Mouse (Mus musculus) neural tube, embryonic 14.5 days (tissue): ENCODE measurements around the gene Arpc5. TPM values are rescaled to one million over a fixed set of nuclear protein-coding genes. Genes with fewer than 3 reads are reported as not detected.

Source experiments
- ATAC-seq: fragments of 200-750 bp; cut with Nextera tagmentation; 2 replicates; pipeline ENCODE4 v1.8.0; 2017; ENCODE audit warnings: low read depth, mild to moderate bottlenecking, moderate TSS enrichment, moderate library complexity
- H3K27ac ChIP-seq: fragments of 300-500 bp; sonication (generic); 2 replicates; pipeline ENCODE4 v1.5.1; 2014; ENCODE audit warnings: low read depth, mild to moderate bottlenecking, control low read depth, low read length, moderate library complexity, mixed read lengths
- H3K27me3 ChIP-seq: fragments of 300-500 bp; sonication (generic); 2 replicates; pipeline ENCODE4 v1.6.1; 2014; ENCODE audit warnings: low read length; ENCODE audit not compliant: control insufficient read depth, insufficient read depth
- H3K36me3 ChIP-seq: fragments of 300-500 bp; sonication (generic); 2 replicates; pipeline ENCODE4 v1.6.1; 2014; ENCODE audit warnings: low read length, mixed read lengths; ENCODE audit not compliant: control insufficient read depth, insufficient read depth
- H3K4me1 ChIP-seq: fragments of 300-500 bp; sonication (generic); 2 replicates; pipeline ENCODE4 v1.6.1; 2014; ENCODE audit warnings: low read length; ENCODE audit not compliant: control insufficient read depth, insufficient read depth
- H3K4me2 ChIP-seq: fragments of 300-500 bp; sonication (generic); 2 replicates; pipeline ENCODE4 v1.6.1; 2014; ENCODE audit warnings: mild to moderate bottlenecking, low read depth, low read length, control low read depth
- H3K4me3 ChIP-seq: fragments of 300-500 bp; sonication (generic); 2 replicates; pipeline ENCODE4 v1.5.1; 2014; ENCODE audit warnings: low read depth, low read length, control low read depth, mixed read lengths
- H3K9ac ChIP-seq: fragments of 300-500 bp; sonication (generic); replicated peaks from 2 replicates; pipeline ENCODE4 v1.6.1; 2014; ENCODE audit warnings: low read depth, mild to moderate bottlenecking, control low read depth, low read length, mixed read lengths
- H3K9me3 ChIP-seq: fragments of 300-500 bp; sonication (generic); 2 replicates; pipeline ENCODE4 v1.6.1; 2016; ENCODE audit warnings: low read length; ENCODE audit not compliant: control insufficient read depth
- WGBS: fragments of 180-500 bp; shearing (Covaris S2); extraction: QIAGEN DNeasy Blood & Tissue Kit; methylation state at CpG from one replicate; pipeline ENCODE4 v1.1.7; 2014; 5-methylcytosine and 5-hydroxymethylcytosine counted together
- polyA plus RNA-seq: library from polyadenylated mRNA; unstranded; fragments of >200 nt; fragmentation: Nextera tagmentation; extraction: Ambion mirVana; gene quantifications from 2 replicates; pipeline ENCODE4 v1.2.1, GENCODE M21; 2014

Arpc5 gene
- polyA plus RNA-seq, 1 experiment from 2014 or later = 259 TPM

DNA sequence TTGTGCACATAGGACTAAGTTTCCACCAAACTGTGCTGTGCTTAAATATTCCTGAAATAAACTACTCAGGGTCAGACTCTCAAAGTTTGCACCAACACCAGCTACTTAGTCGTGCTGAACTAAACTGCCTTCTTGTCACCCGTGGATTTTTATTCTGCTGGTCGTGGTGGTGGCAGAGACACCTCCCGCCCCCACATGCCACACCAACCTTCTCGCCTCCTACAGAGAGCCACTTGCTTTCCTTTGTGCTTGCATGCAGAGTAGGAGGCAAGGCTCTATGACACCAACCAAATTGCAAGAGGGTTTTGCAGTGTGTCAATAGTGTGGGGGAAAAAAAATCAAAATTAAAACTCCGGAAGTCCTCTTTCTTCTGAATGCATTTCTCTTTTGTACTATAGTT lies 53.2 kb downstream of the Arpc5 start:
- Histone ChIP-seq H3K27ac (no peak overlapping the region), H3K4me3 (no peak overlapping the region), H3K4me1 (peaks cover 13% of the 10 kb centered on the region; the same call in 1 of the 2 replicates), H3K9me3 (no peaks in the 10 kb centered on the region), H3K4me2 (no peak overlapping the region), H3K9ac (no peak overlapping the region), H3K36me3 (no peaks in the 10 kb centered on the region), H3K27me3 (no peaks in the 10 kb centered on the region)
- no peak for ATAC-seq
- 87% methylated on average over 6 of the region's 6 CpGs for WGBS

- no peaks in the 10 kb centered on the region for H3K9me3 ChIP-seq
- H3K27me3 ChIP-seq = no peaks in the 10 kb centered on the region
- no peak overlapping the region for H3K4me3 ChIP-seq
- H3K4me2 ChIP-seq = no peak overlapping the region
- no peak overlapping the region for H3K27ac ChIP-seq
- H3K9ac ChIP-seq = no peak overlapping the region
- no peak for ATAC-seq
- no peaks in the 10 kb centered on the region for H3K36me3 ChIP-seq
- peaks cover 8% of the 10 kb centered on the region; the same call in 1 of the 2 replicates for H3K4me1 ChIP-seq
- WGBS = 82% methylated on average over 7 of the region's 7 CpGs
These were observed 54.8 kb downstream of the Arpc5 start for GRCm38 (mm10) chr1:152820911-152821695.

DNA sequence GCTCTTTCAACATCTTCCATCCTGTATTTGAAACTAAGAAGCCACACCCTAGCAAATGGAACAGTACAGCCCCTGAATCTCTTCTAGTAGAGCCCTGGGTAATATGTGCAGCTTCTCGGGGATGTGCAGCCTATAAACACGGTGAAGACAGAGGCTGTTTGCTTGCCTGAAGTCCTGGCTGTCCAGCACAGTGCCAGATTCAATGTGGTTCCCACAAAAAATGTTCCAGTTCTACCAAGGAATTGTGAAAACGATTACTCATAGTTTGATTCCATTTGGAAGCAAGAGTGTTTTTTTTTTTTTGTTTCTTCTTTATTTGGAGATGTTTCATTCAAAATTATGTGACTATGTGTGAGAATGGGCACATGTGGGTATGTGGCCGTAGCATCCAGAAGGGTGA lies 55.4 kb downstream of the Arpc5 start:
- no peak overlapping the region for H3K9ac ChIP-seq
- no peaks in the 10 kb centered on the region for H3K36me3 ChIP-seq
- no peak overlapping the region for H3K4me3 ChIP-seq
- no peak overlapping the region for H3K27ac ChIP-seq
- peaks cover 8% of the 10 kb centered on the region; the same call in 1 of the 2 replicates for H3K4me1 ChIP-seq
- 89% methylated on average over 4 of the region's 4 CpGs for WGBS
- H3K27me3 ChIP-seq = no peaks in the 10 kb centered on the region
- ATAC-seq = no peak
- H3K9me3 ChIP-seq = no peaks in the 10 kb centered on the region
- H3K4me2 ChIP-seq = no peak overlapping the region

DNA sequence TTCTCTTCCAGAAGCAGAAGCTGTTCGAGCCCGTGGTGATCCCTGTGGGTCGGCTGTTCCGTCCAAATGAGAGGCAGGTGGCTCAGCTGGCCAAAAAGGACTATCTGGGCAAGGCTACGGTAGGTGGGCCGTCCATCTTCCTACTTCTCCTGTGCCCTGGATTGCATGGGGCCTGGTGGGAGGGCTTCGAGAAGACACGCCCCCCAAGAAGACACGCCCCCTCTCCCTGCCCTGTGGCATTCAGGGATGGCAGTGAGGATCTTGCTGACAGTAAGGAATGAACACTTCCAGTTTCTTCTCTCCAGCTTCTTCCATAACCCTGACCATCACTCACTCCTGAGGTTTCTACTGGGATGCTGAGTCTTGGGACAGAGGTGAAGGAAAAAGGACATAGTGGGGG lies 57.9 kb downstream of the Arpc5 start:
- H3K4me2 ChIP-seq = no peak overlapping the region
- no peak for ATAC-seq
- no peak overlapping the region for H3K9ac ChIP-seq
- no peak overlapping the region for H3K27ac ChIP-seq
- WGBS = 68% methylated on average over 9 of the region's 9 CpGs
- H3K9me3 ChIP-seq = no peaks in the 10 kb centered on the region
- no peaks in the 10 kb centered on the region for H3K27me3 ChIP-seq
- no peaks in the 10 kb centered on the region for H3K4me1 ChIP-seq
- no peaks in the 10 kb centered on the region for H3K36me3 ChIP-seq
- H3K4me3 ChIP-seq = no peak overlapping the region

Other genes with a start within 250 kb of the Arpc5 start
- gene Apobec4, start 16.0 kb upstream of the Arpc5 start, polyA plus RNA-seq = 0.17 and 0.21 TPM in 2 replicates
- gene Rgl1, start 191 bp upstream of the Arpc5 start, polyA plus RNA-seq = 14.9 and 23.8 TPM in 2 replicates
- 1.9 and 3.3 TPM in 2 replicates for gene Ncf2, start 33.7 kb downstream of the Arpc5 start, polyA plus RNA-seq
- 43.7 and 45.0 TPM in 2 replicates for gene Smg7, start 136.1 kb downstream of the Arpc5 start, polyA plus RNA-seq
- 78.2 and 99.6 TPM in 2 replicates for gene Nmnat2, start 188.5 kb downstream of the Arpc5 start, polyA plus RNA-seq